Mouse (Mus musculus): ENCODE measurements around the gene Skap1. TPM values are rescaled to one million over a fixed set of nuclear protein-coding genes. Genes with fewer than 3 reads are reported as not detected.

Gene Skap1
- polyA plus RNA-seq, 1 experiment from 2014 or later = 0.23 TPM

- no peak overlapping the region for H3K4me2 ChIP-seq (ENCODE audit: low read length)
- WGBS = 26% methylated on average over 7 of the region's 7 CpGs
- no peaks in the 10 kb centered on the region for H3K36me3 ChIP-seq (ENCODE audit: control insufficient read depth, insufficient read depth, low read length)
Observed at GRCm38 (mm10) chr11:96696842-96697455, 232.6 kb downstream of the Skap1 start.

GRCm38 (mm10) chr11:96697467-96697866 lies 233.1 kb downstream of the Skap1 start:
- no peaks in the 10 kb centered on the region for H3K4me1 ChIP-seq (ENCODE audit: control insufficient read depth in 2 of 2, insufficient read depth in 2 of 2, low read length in 2 of 2)
- WGBS = 83% methylated on average over 4 of the region's 4 CpGs
- H3K4me2 ChIP-seq (ENCODE audit: low read length) = no peak overlapping the region
- H3K4me3 ChIP-seq (ENCODE audit: control insufficient read depth in 1 of 2, insufficient read depth in 1 of 2, low read depth in 1 of 2, low read length in 2 of 2) = no peak overlapping the region
- no peaks in the 10 kb centered on the region for H3K27me3 ChIP-seq (ENCODE audit: control insufficient read depth, insufficient read depth, low read length)
- no peak for ATAC-seq (ENCODE audit: insufficient number of reproducible peaks, insufficient read depth, low FRiP score, low read depth)
- no peaks in the 10 kb centered on the region for H3K9me3 ChIP-seq (ENCODE audit: control insufficient read depth, low read length)
- H3K36me3 ChIP-seq (ENCODE audit: control insufficient read depth, insufficient read depth, low read length) = no peaks in the 10 kb centered on the region
- no peak overlapping the region for H3K27ac ChIP-seq (replicated peaks in 1 of 2; ENCODE audit: control insufficient read depth in 1 of 2, insufficient read depth in 1 of 2, low read depth in 2 of 2, low read length in 2 of 2)
- no peak overlapping the region for H3K9ac ChIP-seq (ENCODE audit: low read length)

More at GRCm38 (mm10) chr11:96696842-96697455, 232.6 kb downstream of the Skap1 start:
- no peak for ATAC-seq (ENCODE audit: insufficient number of reproducible peaks, insufficient read depth, low FRiP score, low read depth)
- Histone ChIP-seq H3K27ac (replicated peaks in 1 of 2; ENCODE audit: control insufficient read depth in 1 of 2, insufficient read depth in 1 of 2, low read depth in 2 of 2, low read length in 2 of 2) (no peak overlapping the region), H3K4me3 (ENCODE audit: control insufficient read depth in 1 of 2, insufficient read depth in 1 of 2, low read depth in 1 of 2, low read length in 2 of 2) (no peak overlapping the region), H3K4me1 (ENCODE audit: control insufficient read depth in 2 of 2, insufficient read depth in 2 of 2, low read length in 2 of 2) (no peaks in the 10 kb centered on the region), H3K9ac (ENCODE audit: low read length) (no peak overlapping the region), H3K27me3 (ENCODE audit: control insufficient read depth, insufficient read depth, low read length) (no peaks in the 10 kb centered on the region), H3K9me3 (ENCODE audit: control insufficient read depth, low read length) (no peaks in the 10 kb centered on the region)

GRCm38 (mm10) chr11:96703813-96704212 lies 239.4 kb downstream of the Skap1 start:
- no peaks in the 10 kb centered on the region for H3K9me3 ChIP-seq (ENCODE audit: control insufficient read depth, low read length)
- 68% methylated on average over 8 of the region's 8 CpGs for WGBS
- no peaks in the 10 kb centered on the region for H3K4me1 ChIP-seq (ENCODE audit: control insufficient read depth in 2 of 2, insufficient read depth in 2 of 2, low read length in 2 of 2)
- no peak overlapping the region for H3K4me3 ChIP-seq (ENCODE audit: control insufficient read depth in 1 of 2, insufficient read depth in 1 of 2, low read depth in 1 of 2, low read length in 2 of 2)
- no peak overlapping the region for H3K9ac ChIP-seq (ENCODE audit: low read length)
- H3K36me3 ChIP-seq (ENCODE audit: control insufficient read depth, insufficient read depth, low read length) = no peaks in the 10 kb centered on the region
- no peak overlapping the region for H3K27ac ChIP-seq (replicated peaks in 1 of 2; ENCODE audit: control insufficient read depth in 1 of 2, insufficient read depth in 1 of 2, low read depth in 2 of 2, low read length in 2 of 2)
- no peak for ATAC-seq (ENCODE audit: insufficient number of reproducible peaks, insufficient read depth, low FRiP score, low read depth)
- H3K4me2 ChIP-seq (ENCODE audit: low read length) = no peak overlapping the region
- peaks cover 19% of the 10 kb centered on the region; the same call in 1 of the 2 replicates for H3K27me3 ChIP-seq (ENCODE audit: control insufficient read depth, insufficient read depth, low read length)

GRCm38 (mm10) chr11:96711268-96711667 lies 246.9 kb downstream of the Skap1 start:
- no peak overlapping the region for H3K4me2 ChIP-seq (ENCODE audit: low read length)
- H3K9me3 ChIP-seq (ENCODE audit: control insufficient read depth, low read length) = no peaks in the 10 kb centered on the region
- no peak overlapping the region for H3K4me3 ChIP-seq (ENCODE audit: control insufficient read depth in 1 of 2, insufficient read depth in 1 of 2, low read depth in 1 of 2, low read length in 2 of 2)
- WGBS = 64% methylated on average over 5 of the region's 5 CpGs
- peaks cover 17% of the 10 kb centered on the region; the same call in 1 of the 2 replicates for H3K27me3 ChIP-seq (ENCODE audit: control insufficient read depth, insufficient read depth, low read length)
- H3K36me3 ChIP-seq (ENCODE audit: control insufficient read depth, insufficient read depth, low read length) = no peaks in the 10 kb centered on the region
- no peaks in the 10 kb centered on the region for H3K4me1 ChIP-seq (ENCODE audit: control insufficient read depth in 2 of 2, insufficient read depth in 2 of 2, low read length in 2 of 2)
- no peak overlapping the region for H3K9ac ChIP-seq (ENCODE audit: low read length)
- no peak for ATAC-seq (ENCODE audit: insufficient number of reproducible peaks, insufficient read depth, low FRiP score, low read depth)
- no peak overlapping the region for H3K27ac ChIP-seq (replicated peaks in 1 of 2; ENCODE audit: control insufficient read depth in 1 of 2, insufficient read depth in 1 of 2, low read depth in 2 of 2, low read length in 2 of 2)

GRCm38 (mm10) chr11:96711670-96712069 lies 247.3 kb downstream of the Skap1 start:
- Histone ChIP-seq H3K27ac (replicated peaks in 1 of 2; ENCODE audit: control insufficient read depth in 1 of 2, insufficient read depth in 1 of 2, low read depth in 2 of 2, low read length in 2 of 2) (no peak overlapping the region), H3K9me3 (ENCODE audit: control insufficient read depth, low read length) (no peaks in the 10 kb centered on the region), H3K4me1 (ENCODE audit: control insufficient read depth in 2 of 2, insufficient read depth in 2 of 2, low read length in 2 of 2) (no peaks in the 10 kb centered on the region), H3K4me3 (ENCODE audit: control insufficient read depth in 1 of 2, insufficient read depth in 1 of 2, low read depth in 1 of 2, low read length in 2 of 2) (no peak overlapping the region), H3K9ac (ENCODE audit: low read length) (no peak overlapping the region), H3K27me3 (ENCODE audit: control insufficient read depth, insufficient read depth, low read length) (peaks cover 14% of the 10 kb centered on the region; the same call in 1 of the 2 replicates), H3K36me3 (ENCODE audit: control insufficient read depth, insufficient read depth, low read length) (no peaks in the 10 kb centered on the region), H3K4me2 (ENCODE audit: low read length) (no peak overlapping the region)
- ATAC-seq (ENCODE audit: insufficient number of reproducible peaks, insufficient read depth, low FRiP score, low read depth) = no peak
- 89% methylated on average over 7 of the region's 7 CpGs for WGBS

GRCm38 (mm10) chr11:96713210-96714005 lies 249.0 kb downstream of the Skap1 start:
- peak overlapping the region; percentile 16; the same call in 1 of the 2 replicates for H3K4me2 ChIP-seq (ENCODE audit: low read length)
- H3K9me3 ChIP-seq (ENCODE audit: control insufficient read depth, low read length) = no peaks in the 10 kb centered on the region
- ATAC-seq (ENCODE audit: insufficient number of reproducible peaks, insufficient read depth, low FRiP score, low read depth) = no peak
- no peak overlapping the region for H3K9ac ChIP-seq (ENCODE audit: low read length)
- no peaks in the 10 kb centered on the region for H3K4me1 ChIP-seq (ENCODE audit: control insufficient read depth in 2 of 2, insufficient read depth in 2 of 2, low read length in 2 of 2)
- H3K27me3 ChIP-seq (ENCODE audit: control insufficient read depth, insufficient read depth, low read length) = peaks cover 7% of the 10 kb centered on the region; the same call in 1 of the 2 replicates
- no peak overlapping the region for H3K4me3 ChIP-seq (ENCODE audit: control insufficient read depth in 1 of 2, insufficient read depth in 1 of 2, low read depth in 1 of 2, low read length in 2 of 2)
- no peak overlapping the region for H3K27ac ChIP-seq (replicated peaks in 1 of 2; ENCODE audit: control insufficient read depth in 1 of 2, insufficient read depth in 1 of 2, low read depth in 2 of 2, low read length in 2 of 2)
- 50% methylated on average over 18 of the region's 18 CpGs for WGBS
- H3K36me3 ChIP-seq (ENCODE audit: control insufficient read depth, insufficient read depth, low read length) = no peaks in the 10 kb centered on the region

GRCm38 (mm10) chr11:96714011-96714410 lies 249.6 kb downstream of the Skap1 start:
- no peaks in the 10 kb centered on the region for H3K9me3 ChIP-seq (ENCODE audit: control insufficient read depth, low read length)
- H3K4me2 ChIP-seq (ENCODE audit: low read length) = no peak overlapping the region
- WGBS = 55% methylated on average over 7 of the region's 7 CpGs
- no peak overlapping the region for H3K4me3 ChIP-seq (ENCODE audit: control insufficient read depth in 1 of 2, insufficient read depth in 1 of 2, low read depth in 1 of 2, low read length in 2 of 2)
- no peaks in the 10 kb centered on the region for H3K36me3 ChIP-seq (ENCODE audit: control insufficient read depth, insufficient read depth, low read length)
- H3K27me3 ChIP-seq (ENCODE audit: control insufficient read depth, insufficient read depth, low read length) = peaks cover 4% of the 10 kb centered on the region; the same call in 1 of the 2 replicates
- H3K4me1 ChIP-seq (ENCODE audit: control insufficient read depth in 2 of 2, insufficient read depth in 2 of 2, low read length in 2 of 2) = no peaks in the 10 kb centered on the region
- H3K27ac ChIP-seq (replicated peaks in 1 of 2; ENCODE audit: control insufficient read depth in 1 of 2, insufficient read depth in 1 of 2, low read depth in 2 of 2, low read length in 2 of 2) = no peak overlapping the region
- ATAC-seq (ENCODE audit: insufficient number of reproducible peaks, insufficient read depth, low FRiP score, low read depth) = no peak
- no peak overlapping the region for H3K9ac ChIP-seq (ENCODE audit: low read length)
